Mouse (Mus musculus) E14TG2a.4 (cell line): Measurements from ENCODE around the gene Nudt14.

Experiments used
- H3K27me3 ChIP-seq: 2 replicates; pipeline ENCODE4 v1.6.1; 2014; ENCODE audit warnings: low read length, control low read depth; ENCODE audit not compliant: insufficient read depth
- H3K36me3 ChIP-seq: 2 replicates; pipeline ENCODE4 v1.6.1; 2014; ENCODE audit warnings: low read length, control low read depth; ENCODE audit not compliant: insufficient read depth
- H3K4me1 ChIP-seq: replicated peaks from 2 replicates; pipeline ENCODE4 v1.6.1; 2014; ENCODE audit warnings: low read depth, low read length, control low read depth
- H3K4me3 ChIP-seq: replicated peaks from 2 replicates; pipeline ENCODE4 v1.5.1; 2014; ENCODE audit warnings: mild to moderate bottlenecking, low read length
- H3K9me3 ChIP-seq: 2 replicates; pipeline ENCODE4 v1.6.1; 2014; ENCODE audit warnings: low read length, control low read depth
- CTCF ChIP-seq: conservative IDR thresholded peaks from 2 replicates; pipeline ENCODE4 v1.5.1; 2014; ENCODE audit warnings: low read length
- NANOG ChIP-seq: IDR thresholded peaks from 2 replicates; pipeline ENCODE4 v1.6.1; 2014; ENCODE audit warnings: borderline replicate concordance, low read length, mixed read lengths
- POU5F1 ChIP-seq: IDR thresholded peaks from 2 replicates; pipeline ENCODE4 v1.6.1; 2014; ENCODE audit warnings: low read length, borderline replicate concordance

Gene Nudt14

DNA sequence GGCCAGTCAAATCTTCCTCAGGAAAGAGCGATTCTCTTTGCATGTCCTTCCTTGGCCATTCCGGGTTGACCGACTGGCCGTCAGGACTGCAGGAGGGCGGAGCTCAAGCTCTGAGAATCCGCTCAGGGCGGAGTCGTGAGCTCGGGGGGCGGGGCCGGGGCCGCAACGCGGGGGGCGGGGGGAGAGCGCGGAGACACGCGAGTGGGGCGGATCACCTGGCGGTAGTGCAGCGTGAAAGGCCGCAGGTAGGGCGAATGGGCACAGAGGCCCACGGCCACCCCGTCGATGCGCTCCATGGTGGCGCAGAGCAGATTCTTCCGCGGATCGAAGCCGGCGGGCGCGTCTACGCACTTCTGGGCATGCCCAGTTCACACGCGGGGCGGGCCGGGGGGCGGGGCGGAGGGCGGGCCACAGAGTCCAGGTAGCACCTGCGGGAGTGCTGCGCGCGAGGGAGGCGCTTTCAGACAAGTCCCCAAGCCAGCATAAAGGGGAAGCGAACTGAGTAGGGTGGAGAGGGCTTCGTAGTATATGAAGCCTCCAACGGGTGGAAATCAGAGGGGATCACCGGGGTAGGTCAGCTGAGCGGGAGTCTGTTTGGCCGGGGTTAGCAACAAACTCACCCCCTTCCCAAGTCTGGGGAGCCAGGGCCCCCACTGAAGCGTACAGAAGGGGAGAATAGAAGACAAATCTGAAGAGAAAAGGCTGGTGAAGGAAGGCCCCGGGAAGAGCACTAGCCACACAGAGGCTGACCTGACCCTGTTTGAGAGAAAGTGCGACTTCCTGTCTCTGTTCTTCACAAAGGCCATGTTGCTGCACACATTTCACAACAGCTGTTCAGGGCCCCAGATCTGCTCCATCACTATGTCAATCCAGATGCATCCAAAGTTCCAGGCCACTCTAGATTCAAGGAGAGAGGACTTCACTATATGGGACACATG lies at the start of gene Nudt14:
Gene Nudt14 (minus strand): TSS at position 349 of the 938 bp plus-strand sequence.
- Histone ChIP-seq H3K4me1 (peaks cover 67% of the 10 kb centered on the region), H3K9me3 (no peaks in the 10 kb centered on the region), H3K27me3 (peaks cover 12% of the 10 kb centered on the region), H3K36me3 (peaks cover 5% of the 10 kb centered on the region; the same call in 1 of the 2 replicates), H3K4me3 (peak within 1 kb of the TSS; percentile 78)
- TF ChIP-seq NANOG: no peak
- TF ChIP-seq POU5F1: no peak
- no peak for TF ChIP-seq CTCF

DNA sequence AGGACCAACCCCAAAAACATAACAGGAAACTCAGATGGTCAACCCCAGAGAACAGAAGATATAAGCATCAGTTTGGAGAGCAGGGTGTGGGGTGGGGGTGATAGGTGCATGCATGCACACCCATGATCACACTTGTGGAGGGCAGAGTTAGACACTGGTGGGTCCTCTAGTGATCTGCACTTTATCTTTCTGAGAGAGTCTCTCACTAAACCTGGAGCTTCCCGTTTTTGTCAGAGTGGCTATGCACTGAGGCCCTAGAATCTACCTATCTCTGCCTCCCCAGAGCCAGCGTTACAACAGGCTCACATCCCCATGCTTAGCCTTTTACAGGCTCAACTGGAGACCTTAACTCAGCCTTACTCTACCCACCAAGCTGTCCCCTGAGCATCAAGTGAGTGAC lies 49.5 kb upstream of the Nudt14 start:
- H3K4me3 ChIP-seq: no peak overlapping the region
- H3K27me3 ChIP-seq: no peaks in the 10 kb centered on the region
- no peaks in the 10 kb centered on the region for H3K4me1 ChIP-seq
- TF ChIP-seq CTCF (no peak), POU5F1 (no peak), NANOG (no peak)
- peaks cover 61% of the 10 kb centered on the region for H3K36me3 ChIP-seq
- H3K9me3 ChIP-seq: peaks cover 9% of the 10 kb centered on the region

- TF ChIP-seq CTCF: no peak
- TF ChIP-seq POU5F1: no peak
- TF ChIP-seq NANOG: no peak
- Histone ChIP-seq H3K4me3 (no peak overlapping the region), H3K27me3 (no peaks in the 10 kb centered on the region), H3K36me3 (peaks cover 61% of the 10 kb centered on the region), H3K4me1 (no peaks in the 10 kb centered on the region), H3K9me3 (peaks cover 5% of the 10 kb centered on the region)
These were observed 48.9 kb upstream of the Nudt14 start for GRCm38 (mm10) chr12:112990706-112991405.

GRCm38 (mm10) chr12:112987877-112988276 lies 46.0 kb upstream of the Nudt14 start:
- peak; percentile 80 for TF ChIP-seq CTCF
- TF ChIP-seq NANOG: no peak
- Histone ChIP-seq H3K4me1 (no peaks in the 10 kb centered on the region), H3K27me3 (no peaks in the 10 kb centered on the region)

DNA sequence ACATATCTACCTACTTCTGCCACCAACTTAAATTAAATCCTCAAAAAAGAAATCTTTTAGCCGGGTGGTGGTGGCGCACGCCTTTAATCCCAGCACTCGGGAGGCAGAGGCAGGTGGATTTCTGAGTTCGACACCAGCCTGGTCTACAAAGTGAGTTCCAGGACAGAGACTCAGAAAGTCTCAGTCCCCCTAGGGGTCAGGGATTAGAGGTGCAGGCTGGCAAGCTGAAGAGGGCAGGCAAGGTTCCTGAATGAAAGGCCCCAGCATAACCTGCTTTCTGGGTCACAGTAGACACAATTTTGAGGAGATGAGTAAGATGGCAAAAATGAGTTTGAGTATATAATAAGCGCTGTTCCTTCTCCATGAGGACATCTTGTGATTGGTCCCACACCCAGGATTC lies 43.4 kb upstream of the Nudt14 start:
- Histone ChIP-seq H3K9me3 (no peaks in the 10 kb centered on the region), H3K36me3 (peaks cover 76% of the 10 kb centered on the region), H3K4me3 (no peak overlapping the region)

More at GRCm38 (mm10) chr12:112987877-112988276, 46.0 kb upstream of the Nudt14 start:
- no peaks in the 10 kb centered on the region for H3K9me3 ChIP-seq
- no peak overlapping the region for H3K4me3 ChIP-seq
- peaks cover 70% of the 10 kb centered on the region for H3K36me3 ChIP-seq

GRCm38 (mm10) chr12:112982031-112982430 lies 40.1 kb upstream of the Nudt14 start:
- no peaks in the 10 kb centered on the region for H3K9me3 ChIP-seq
- TF ChIP-seq CTCF: no peak
- no peak for TF ChIP-seq POU5F1
- no peak for TF ChIP-seq NANOG
- no peaks in the 10 kb centered on the region for H3K27me3 ChIP-seq
- H3K4me3 ChIP-seq: no peak overlapping the region
- H3K36me3 ChIP-seq: peaks cover 89% of the 10 kb centered on the region
- H3K4me1 ChIP-seq: peaks cover 14% of the 10 kb centered on the region

More for the DNA sequence above, 43.4 kb upstream of the Nudt14 start:
- Histone ChIP-seq H3K4me1 (no peaks in the 10 kb centered on the region; the same call in 1 of the 2 replicates), H3K27me3 (no peaks in the 10 kb centered on the region)
- TF ChIP-seq CTCF (peak; percentile 48), POU5F1 (no peak), NANOG (no peak)

- Histone ChIP-seq H3K4me3 (peak overlapping the region; percentile 90), H3K9me3 (no peaks in the 10 kb centered on the region), H3K4me1 (peaks cover 21% of the 10 kb centered on the region), H3K27me3 (no peaks in the 10 kb centered on the region), H3K36me3 (peaks cover 76% of the 10 kb centered on the region)
- no peak for TF ChIP-seq NANOG
- TF ChIP-seq POU5F1: no peak
- no peak for TF ChIP-seq CTCF
These were observed 35.2 kb upstream of the Nudt14 start for GRCm38 (mm10) chr12:112977156-112977555.

DNA sequence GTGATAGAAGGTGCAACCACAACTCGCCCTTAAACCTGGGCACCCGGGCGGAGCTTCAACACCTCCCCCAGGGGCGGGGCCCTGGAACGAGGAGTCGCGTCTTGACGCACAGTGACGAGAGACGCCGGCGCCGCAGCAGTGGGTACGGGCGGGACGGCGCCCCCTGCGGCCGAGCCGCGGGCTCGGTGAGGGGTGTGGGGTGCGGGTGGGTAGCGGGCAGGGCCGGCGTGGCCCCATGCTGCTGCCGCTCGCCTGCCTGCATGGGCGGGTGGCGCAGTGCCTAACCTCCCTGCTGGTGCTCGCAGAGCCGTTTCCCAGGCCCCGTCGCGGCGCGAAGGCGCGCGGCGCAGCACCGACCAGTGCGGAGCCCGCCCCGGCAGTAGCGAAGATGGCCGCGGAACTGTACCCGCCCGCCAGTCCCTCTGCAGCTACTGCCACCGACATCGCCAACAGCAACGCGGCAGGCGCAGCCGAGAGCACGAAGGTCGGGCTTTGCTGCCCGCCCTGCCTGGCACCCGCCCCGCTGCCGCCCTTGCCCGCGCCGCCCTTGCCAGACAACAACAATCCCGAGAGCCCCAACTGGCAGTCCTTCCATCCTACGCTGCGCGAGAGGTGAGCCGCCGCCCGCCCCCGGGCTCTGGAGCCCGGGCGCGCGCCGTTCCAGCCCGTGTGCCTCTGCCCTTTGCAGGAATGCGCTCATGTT lies 34.6 kb upstream of the Nudt14 start, which contains the start of gene Btbd6:
Gene Btbd6 (plus strand): TSS at position 112 of the 703 bp plus-strand sequence.
- Histone ChIP-seq H3K4me1 (peaks cover 21% of the 10 kb centered on the region), H3K9me3 (no peaks in the 10 kb centered on the region), H3K4me3 (peak within 1 kb of the TSS; percentile 90), H3K27me3 (no peaks in the 10 kb centered on the region), H3K36me3 (peaks cover 76% of the 10 kb centered on the region)
- TF ChIP-seq CTCF: no peak
- no peak for TF ChIP-seq POU5F1
- TF ChIP-seq NANOG: no peak
